Mouse (Mus musculus) spleen, adult 2 months (tissue): ENCODE data around the gene Tsc22d3. TPM values are rescaled to one million over a fixed set of nuclear protein-coding genes. Genes with fewer than 3 reads are reported as not detected.
A peak's percentile ranks its signal among the peaks of the same experiment; 100 is the strongest.

Experiments used
- DNase-seq, 2 experiments: peaks; one replicate each; pipeline versions ENCODE4 v3.0.0 to v3.0.0-alpha.2; 2012 to 2021; ENCODE audit warnings: low spot score in 2 of 2, low read depth in 1 of 2
- H3K27ac ChIP-seq: fragments of 200-500 bp; 2 replicates; pipeline ENCODE4 v1.5.1; 2012; ENCODE audit warnings: low read length, inconsistent platforms; ENCODE audit not compliant: insufficient read depth
- H3K27me3 ChIP-seq: fragments of 200-500 bp; 2 replicates; pipeline ENCODE4 v1.6.1; 2012; ENCODE audit warnings: mild to moderate bottlenecking, moderate library complexity, low read length, inconsistent platforms; ENCODE audit not compliant: control insufficient read depth, insufficient read depth
- H3K36me3 ChIP-seq: fragments of 200-500 bp; 2 replicates; pipeline ENCODE4 v1.6.1; 2012; ENCODE audit warnings: mild to moderate bottlenecking, low read length, inconsistent platforms; ENCODE audit not compliant: control insufficient read depth, insufficient read depth
- H3K4me1 ChIP-seq: fragments of 200-500 bp; 2 replicates; pipeline ENCODE4 v1.6.1; 2011; ENCODE audit warnings: inconsistent platforms; ENCODE audit not compliant: control insufficient read depth, insufficient read depth, insufficient read length
- H3K4me3 ChIP-seq: fragments of 200-500 bp; 2 replicates; pipeline ENCODE4 v1.5.1; 2011; ENCODE audit warnings: mild to moderate bottlenecking, inconsistent platforms; ENCODE audit not compliant: insufficient read depth, insufficient read length; ENCODE audit errors: extremely low read depth
- CTCF ChIP-seq: fragments of 200-500 bp; IDR thresholded peaks from 2 replicates; pipeline ENCODE4 v1.5.1; 2011; ENCODE audit warnings: mild to moderate bottlenecking, inconsistent platforms; ENCODE audit not compliant: insufficient read depth, insufficient read length, insufficient replicate concordance; ENCODE audit errors: extremely low read depth
- POLR2A ChIP-seq: fragments of 200-500 bp; IDR thresholded peaks from 2 replicates; pipeline ENCODE4 v1.6.1; 2011; ENCODE audit warnings: low read depth, low read length, inconsistent platforms
- WGBS: fragments of 180-500 bp; shearing (Covaris S2); methylation state at CpG from one replicate; pipeline ENCODE4 v1.1.7; 2018; 5-methylcytosine and 5-hydroxymethylcytosine counted together
- polyA plus RNA-seq: library from polyadenylated mRNA; depleted of rRNA; stranded (reverse); fragments of >200 nt; gene quantifications from 2 replicates; pipeline ENCODE4 v1.2.3, GENCODE M21; 2012

The Tsc22d3 gene
- polyA plus RNA-seq, 1 experiment: 173 TPM

DNA sequence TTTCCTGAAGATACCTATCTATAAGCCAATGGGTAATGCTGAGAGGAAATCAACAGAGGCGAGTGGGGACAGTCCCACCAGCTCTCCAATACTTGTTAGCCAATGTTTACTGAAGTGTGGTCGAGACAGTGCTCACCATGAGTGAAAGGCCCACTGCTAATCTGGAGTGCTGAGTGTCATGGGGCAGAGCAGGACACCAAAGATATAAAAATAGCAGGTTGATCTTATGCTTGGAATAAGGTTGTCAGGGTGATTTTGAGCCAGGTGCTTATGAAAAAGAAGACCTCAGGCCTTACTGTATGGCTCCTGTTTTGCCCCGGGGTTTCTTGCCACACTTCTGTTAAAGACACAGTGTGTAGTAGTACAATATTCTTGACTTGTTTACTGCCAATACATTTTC is 20.0 kb downstream of the Tsc22d3 start:
- WGBS: 64% methylated on average over 3 of the region's 3 CpGs
- H3K4me3 ChIP-seq: no peak overlapping the region

DNA sequence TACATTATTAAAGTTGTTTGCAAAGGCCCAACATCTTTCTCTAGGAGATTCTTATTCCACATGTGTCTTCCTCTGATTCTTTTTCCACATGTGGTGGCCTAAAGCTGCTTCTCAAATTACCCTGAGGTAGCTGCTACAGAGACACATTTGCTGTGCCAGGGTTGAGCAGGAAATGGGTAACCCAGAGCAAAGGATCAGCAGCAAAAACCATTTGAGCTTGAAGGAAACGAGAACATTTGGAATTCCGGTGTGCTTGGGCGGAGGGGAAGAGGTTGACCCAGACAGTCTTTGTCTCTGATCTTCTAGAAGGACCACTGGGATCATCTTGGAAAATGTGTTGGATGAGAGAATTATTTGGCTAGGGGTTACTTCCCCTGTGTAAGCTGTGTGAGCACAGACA is 24.8 kb downstream of the Tsc22d3 start:
- 70% methylated on average over 3 of the region's 3 CpGs for WGBS
- H3K4me1 ChIP-seq: no peaks in the 10 kb centered on the region
- TF ChIP-seq CTCF (no peak), POLR2A (no peak)
- H3K27me3 ChIP-seq: no peaks in the 10 kb centered on the region
- H3K36me3 ChIP-seq: no peaks in the 10 kb centered on the region
- DNase-seq: no peak
- H3K4me3 ChIP-seq: no peak overlapping the region
- no peak overlapping the region for H3K27ac ChIP-seq

More for the DNA sequence above, 20.0 kb downstream of the Tsc22d3 start:
- Histone ChIP-seq H3K27me3 (no peaks in the 10 kb centered on the region), H3K4me1 (no peaks in the 10 kb centered on the region), H3K27ac (no peak overlapping the region), H3K36me3 (no peaks in the 10 kb centered on the region)
- peak in 1 of 2 experiments; percentile 2 for DNase-seq
- TF ChIP-seq CTCF (no peak), POLR2A (no peak)

DNA sequence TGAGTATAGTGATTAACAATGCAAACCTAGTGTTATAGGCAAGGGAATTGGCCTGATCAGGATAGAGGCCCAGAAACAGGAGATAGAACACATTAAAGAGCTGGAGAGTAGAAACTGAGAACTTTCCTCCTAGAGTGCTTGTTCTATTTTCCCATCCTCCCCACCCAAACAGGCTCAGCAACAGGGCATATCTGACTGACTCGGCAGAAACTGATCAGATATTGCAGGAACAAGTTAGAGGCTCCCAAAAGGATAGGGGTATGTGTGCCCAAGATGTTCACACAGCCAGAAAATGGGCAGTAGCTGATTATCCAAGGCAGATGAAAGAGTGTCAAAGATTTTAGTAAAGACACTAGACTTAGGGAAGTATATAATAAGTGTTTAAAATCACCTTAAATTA is 25.3 kb downstream of the Tsc22d3 start:
- TF ChIP-seq CTCF (no peak), POLR2A (no peak)
- DNase-seq: no peak
- Histone ChIP-seq H3K4me3 (no peak overlapping the region), H3K27me3 (no peaks in the 10 kb centered on the region), H3K4me1 (no peaks in the 10 kb centered on the region), H3K36me3 (no peaks in the 10 kb centered on the region), H3K27ac (no peak overlapping the region)
- WGBS: 62% methylated on average over 1 of the region's 1 CpGs

DNA sequence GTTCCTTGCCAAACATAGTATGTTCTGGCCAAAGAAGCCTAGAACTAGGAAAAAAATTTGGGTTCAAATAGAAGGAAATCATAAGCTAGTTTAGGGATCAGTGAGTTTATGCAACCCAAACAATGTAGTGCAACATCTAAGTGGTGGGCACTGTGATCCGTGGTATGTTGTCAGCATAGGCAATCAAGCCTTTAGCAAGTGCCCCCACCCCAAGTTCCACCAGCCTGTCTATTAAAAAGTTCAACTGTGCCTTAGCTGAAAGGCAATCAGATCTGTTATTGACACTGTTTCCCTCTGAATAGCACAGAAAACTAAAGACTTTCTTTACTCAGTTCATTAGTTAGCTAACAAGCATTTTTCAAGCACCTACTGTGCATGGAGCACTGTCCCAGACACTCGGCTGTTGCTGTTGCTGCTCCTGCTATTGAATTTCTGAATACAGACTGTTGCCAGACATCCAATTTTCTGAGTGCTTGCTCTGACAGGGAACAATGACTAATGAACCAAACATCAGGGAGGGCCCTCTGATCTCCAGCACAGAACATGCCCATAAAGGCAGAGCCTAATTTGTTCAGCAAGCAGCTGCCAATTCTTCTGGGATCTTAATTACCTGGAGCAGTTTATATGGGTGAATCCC is 27.6 kb downstream of the Tsc22d3 start:
- TF ChIP-seq CTCF: no peak
- no peak for TF ChIP-seq POLR2A
- Histone ChIP-seq H3K27me3 (no peaks in the 10 kb centered on the region), H3K36me3 (no peaks in the 10 kb centered on the region), H3K27ac (no peak overlapping the region), H3K4me3 (no peak overlapping the region; the same call in 1 of the 2 replicates), H3K4me1 (no peaks in the 10 kb centered on the region)
- DNase-seq: no peak
- 79% methylated on average over 2 of the region's 2 CpGs for WGBS

DNA sequence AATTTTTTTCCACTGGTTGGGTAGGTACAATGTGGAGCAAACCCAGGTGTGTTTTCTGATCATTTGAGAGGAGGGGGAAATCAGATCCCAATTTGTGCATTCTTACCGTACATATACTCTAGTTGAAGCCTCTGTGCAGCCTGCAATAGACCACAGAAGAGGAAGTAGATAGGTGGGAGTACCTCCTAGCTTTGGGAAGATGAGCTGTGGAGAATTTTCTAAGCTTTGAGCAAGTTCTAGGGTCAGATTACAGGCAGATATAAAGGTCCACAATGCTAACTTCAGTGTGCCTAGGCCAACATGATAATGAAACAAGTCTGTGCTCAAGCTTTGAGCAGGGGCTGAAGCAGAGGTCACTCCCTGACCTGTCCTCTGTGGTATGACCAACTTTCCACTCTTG is 30.9 kb downstream of the Tsc22d3 start:
- Histone ChIP-seq H3K4me1 (no peaks in the 10 kb centered on the region), H3K36me3 (no peaks in the 10 kb centered on the region), H3K27ac (no peak overlapping the region), H3K4me3 (no peak overlapping the region), H3K27me3 (no peaks in the 10 kb centered on the region)
- DNase-seq: no peak
- TF ChIP-seq POLR2A (no peak), CTCF (no peak)
- 31% methylated on average over 1 of the region's 1 CpGs for WGBS

DNA sequence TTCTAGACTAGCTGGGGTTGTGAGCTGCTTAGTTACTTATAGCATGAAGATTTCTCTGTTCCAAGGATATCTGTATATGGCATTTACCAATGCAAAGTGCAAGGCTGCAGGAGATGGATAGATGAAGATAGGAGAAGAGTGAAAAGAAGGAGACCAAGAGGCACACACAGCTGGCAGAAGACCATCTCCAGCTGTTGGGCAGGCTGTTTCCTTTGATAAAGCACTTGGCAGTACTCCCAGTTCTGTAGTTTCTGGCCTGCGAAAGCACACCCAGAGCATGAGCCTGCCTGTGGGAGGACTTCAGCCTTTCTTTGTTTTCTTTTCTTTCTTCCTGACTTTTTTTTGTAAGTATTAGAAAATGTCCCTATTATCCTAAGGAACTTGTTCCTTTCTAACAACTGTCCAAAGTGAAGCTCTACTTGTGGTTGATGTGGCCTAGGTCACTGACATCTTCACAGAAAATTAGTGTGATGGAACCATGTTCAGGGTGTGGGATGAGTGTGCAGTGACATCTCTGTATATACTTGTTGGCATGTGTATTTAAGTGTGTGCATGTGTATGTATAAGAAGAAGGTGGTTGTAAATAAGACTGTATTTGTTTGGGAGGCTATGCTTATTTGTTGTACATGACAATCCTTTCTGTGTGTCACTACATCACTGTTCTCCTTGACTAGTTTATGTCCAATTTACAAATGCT is 32.6 kb downstream of the Tsc22d3 start:
- H3K27me3 ChIP-seq: no peaks in the 10 kb centered on the region
- WGBS: 63% methylated on average over 1 of the region's 1 CpGs
- H3K27ac ChIP-seq: no peak overlapping the region
- TF ChIP-seq CTCF (no peak), POLR2A (no peak)
- DNase-seq: no peak
- no peaks in the 10 kb centered on the region for H3K36me3 ChIP-seq
- no peak overlapping the region for H3K4me3 ChIP-seq
- no peaks in the 10 kb centered on the region for H3K4me1 ChIP-seq

DNA sequence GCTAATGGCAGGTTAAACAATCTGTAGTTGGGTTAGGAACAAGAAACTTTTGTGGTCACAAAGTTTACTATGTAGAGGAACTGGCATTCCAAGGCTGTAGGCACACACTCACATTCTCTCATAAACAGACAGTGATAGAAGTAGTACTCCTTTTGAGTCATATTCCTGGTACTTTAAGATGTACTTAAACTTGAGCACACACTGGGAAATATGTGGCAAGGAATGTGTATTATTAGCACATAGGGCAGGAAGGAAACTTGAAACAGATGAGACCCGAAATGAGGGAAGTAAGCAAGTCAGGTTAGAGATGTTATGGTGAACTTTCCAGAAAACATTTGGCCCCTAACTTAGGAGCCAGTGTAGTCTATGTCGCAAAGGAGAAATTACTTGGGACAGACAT is 34.7 kb downstream of the Tsc22d3 start:
- no peak for DNase-seq
- Histone ChIP-seq H3K4me3 (no peak overlapping the region), H3K4me1 (no peaks in the 10 kb centered on the region), H3K27me3 (no peaks in the 10 kb centered on the region), H3K36me3 (no peaks in the 10 kb centered on the region), H3K27ac (no peak overlapping the region)
- 52% methylated on average over 2 of the region's 2 CpGs for WGBS
- TF ChIP-seq CTCF: no peak
